Mouse (Mus musculus) testis, adult 2 months (tissue): ENCODE data around the gene Insc.

Experiments used
- CTCF ChIP-seq: fragments of 200-500 bp; IDR thresholded peaks from 2 replicates; pipeline ENCODE4 v1.5.1; 2012; ENCODE audit warnings: low read depth, mild to moderate bottlenecking, inconsistent platforms, low read length, moderate library complexity; ENCODE audit not compliant: control insufficient read depth, insufficient read depth, insufficient replicate concordance
- POLR2A ChIP-seq: fragments of 200-500 bp; IDR thresholded peaks from 2 replicates; pipeline ENCODE4 v1.6.1; 2012; ENCODE audit warnings: low read depth, mild to moderate bottlenecking, inconsistent platforms, low read length, moderate library complexity; ENCODE audit not compliant: control insufficient read depth

GRCm38 (mm10) chr7:114710419-114710818 lies 33.1 kb upstream of the Insc start:
- TF ChIP-seq CTCF: no peak
- no peak for TF ChIP-seq POLR2A
